Mouse (Mus musculus) spleen, adult 2 months (tissue): ENCODE data around the gene Rpn1. TPM values are rescaled to one million over a fixed set of nuclear protein-coding genes. Genes with fewer than 3 reads are reported as not detected.

Experiments
- DNase-seq, 2 experiments: peaks; one replicate each; pipeline versions ENCODE4 v3.0.0 to v3.0.0-alpha.2; 2012 to 2021; ENCODE audit warnings: low spot score in 2 of 2, low read depth in 1 of 2
- H3K27ac ChIP-seq: fragments of 200-500 bp; 2 replicates; pipeline ENCODE4 v1.5.1; 2012; ENCODE audit warnings: low read length, inconsistent platforms; ENCODE audit not compliant: insufficient read depth
- H3K27me3 ChIP-seq: fragments of 200-500 bp; 2 replicates; pipeline ENCODE4 v1.6.1; 2012; ENCODE audit warnings: mild to moderate bottlenecking, moderate library complexity, low read length, inconsistent platforms; ENCODE audit not compliant: control insufficient read depth, insufficient read depth
- H3K36me3 ChIP-seq: fragments of 200-500 bp; 2 replicates; pipeline ENCODE4 v1.6.1; 2012; ENCODE audit warnings: mild to moderate bottlenecking, low read length, inconsistent platforms; ENCODE audit not compliant: control insufficient read depth, insufficient read depth
- H3K4me1 ChIP-seq: fragments of 200-500 bp; 2 replicates; pipeline ENCODE4 v1.6.1; 2011; ENCODE audit warnings: inconsistent platforms; ENCODE audit not compliant: control insufficient read depth, insufficient read depth, insufficient read length
- H3K4me3 ChIP-seq: fragments of 200-500 bp; 2 replicates; pipeline ENCODE4 v1.5.1; 2011; ENCODE audit warnings: mild to moderate bottlenecking, inconsistent platforms; ENCODE audit not compliant: insufficient read depth, insufficient read length; ENCODE audit errors: extremely low read depth
- CTCF ChIP-seq: fragments of 200-500 bp; IDR thresholded peaks from 2 replicates; pipeline ENCODE4 v1.5.1; 2011; ENCODE audit warnings: mild to moderate bottlenecking, inconsistent platforms; ENCODE audit not compliant: insufficient read depth, insufficient read length, insufficient replicate concordance; ENCODE audit errors: extremely low read depth
- POLR2A ChIP-seq: fragments of 200-500 bp; IDR thresholded peaks from 2 replicates; pipeline ENCODE4 v1.6.1; 2011; ENCODE audit warnings: low read depth, low read length, inconsistent platforms
- WGBS: fragments of 180-500 bp; shearing (Covaris S2); methylation state at CpG from one replicate; pipeline ENCODE4 v1.1.7; 2018; 5-methylcytosine and 5-hydroxymethylcytosine counted together
- polyA plus RNA-seq: library from polyadenylated mRNA; depleted of rRNA; stranded (reverse); fragments of >200 nt; gene quantifications from 2 replicates; pipeline ENCODE4 v1.2.3, GENCODE M21; 2012; rRNA removed

Rpn1 gene
- polyA plus RNA-seq, 1 experiment: 94.1 TPM

DNA sequence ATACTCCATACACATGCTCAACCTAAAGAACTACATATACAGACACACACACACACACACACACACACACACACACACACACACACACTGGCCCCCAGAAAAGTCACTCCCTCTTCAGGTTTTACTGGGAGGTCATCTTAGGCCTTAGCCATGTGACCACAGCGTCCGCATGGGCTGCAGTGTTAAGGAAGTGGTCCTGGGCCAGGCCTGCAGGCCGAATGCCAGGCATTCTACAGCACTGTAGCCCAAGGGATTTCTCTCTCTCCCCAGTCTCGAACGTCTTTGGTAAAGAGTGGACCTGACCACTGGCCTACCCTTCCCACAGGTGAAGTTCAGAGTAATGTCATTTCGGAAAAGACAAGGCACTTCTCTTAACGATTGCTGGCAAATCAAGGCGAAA is 62.3 kb downstream of the Rpn1 start:
- WGBS: 86% methylated on average over 8 of the region's 8 CpGs
- Histone ChIP-seq H3K36me3 (no peaks in the 10 kb centered on the region), H3K4me3 (no peak overlapping the region), H3K4me1 (no peaks in the 10 kb centered on the region), H3K27ac (no peak overlapping the region), H3K27me3 (no peaks in the 10 kb centered on the region)
- no peak for DNase-seq
- TF ChIP-seq CTCF (no peak), POLR2A (no peak)

GRCm38 (mm10) chr6:88147411-88148003 is 63.2 kb downstream of the Rpn1 start:
- Histone ChIP-seq H3K4me3 (no peak overlapping the region), H3K36me3 (no peaks in the 10 kb centered on the region), H3K27ac (peak overlapping the region; percentile 8; the same call in 1 of the 2 replicates), H3K27me3 (no peaks in the 10 kb centered on the region), H3K4me1 (no peaks in the 10 kb centered on the region)
- TF ChIP-seq CTCF (no peak), POLR2A (no peak)
- no peak for DNase-seq
- WGBS: 33% methylated on average over 16 of the region's 16 CpGs

DNA sequence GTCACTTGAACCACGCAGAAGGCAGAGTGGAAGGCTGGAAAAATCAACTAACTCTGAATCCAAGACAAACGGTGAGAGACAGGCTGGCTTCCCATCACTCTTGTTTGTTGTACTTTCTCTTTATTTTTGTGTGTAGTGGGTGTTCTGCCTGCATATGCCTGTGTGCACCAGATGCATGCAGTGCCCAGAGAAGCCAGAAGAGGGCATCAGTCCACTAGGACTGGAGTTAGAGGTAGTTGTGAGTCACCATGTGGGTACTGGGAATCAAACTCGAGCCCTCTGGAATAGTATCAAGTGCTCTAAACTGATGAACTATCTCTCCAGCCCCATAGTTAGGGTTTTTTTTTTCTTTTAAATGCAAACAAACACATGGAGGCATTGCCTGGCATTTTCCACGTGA is 67.1 kb downstream of the Rpn1 start:
- no peak for DNase-seq
- no peak for TF ChIP-seq POLR2A
- Histone ChIP-seq H3K27me3 (no peaks in the 10 kb centered on the region), H3K4me1 (no peaks in the 10 kb centered on the region), H3K36me3 (no peaks in the 10 kb centered on the region), H3K4me3 (no peak overlapping the region), H3K27ac (no peak overlapping the region)
- WGBS: 89% methylated on average over 4 of the region's 4 CpGs

GRCm38 (mm10) chr6:88152127-88152705 is 67.9 kb downstream of the Rpn1 start:
- Histone ChIP-seq H3K4me3 (no peak overlapping the region), H3K4me1 (no peaks in the 10 kb centered on the region), H3K36me3 (no peaks in the 10 kb centered on the region), H3K27me3 (no peaks in the 10 kb centered on the region), H3K27ac (no peak overlapping the region)
- no peak for DNase-seq
- 71% methylated on average over 14 of the region's 14 CpGs for WGBS
- TF ChIP-seq CTCF: no peak
- no peak for TF ChIP-seq POLR2A

DNA sequence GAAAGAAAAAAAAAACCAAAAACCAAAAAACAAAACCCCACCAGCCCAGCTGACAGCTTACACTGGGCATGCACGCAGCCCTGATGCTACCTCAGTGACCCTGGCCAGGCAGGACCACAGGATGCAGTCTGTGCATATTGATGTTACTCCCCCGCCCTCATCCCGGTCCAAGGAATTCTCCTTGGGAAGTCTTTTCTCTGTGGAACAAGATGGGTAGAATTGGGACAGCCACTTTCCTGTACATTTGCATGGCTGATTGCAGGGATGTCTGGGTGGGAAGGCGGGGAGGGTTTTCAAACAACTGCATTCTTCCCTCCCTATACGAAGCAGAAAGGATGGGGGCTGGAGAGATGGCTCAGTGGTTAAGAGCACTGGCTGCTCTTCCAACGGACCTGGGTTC is 68.7 kb downstream of the Rpn1 start:
- Histone ChIP-seq H3K4me1 (no peaks in the 10 kb centered on the region), H3K4me3 (no peak overlapping the region), H3K27ac (no peak overlapping the region), H3K27me3 (no peaks in the 10 kb centered on the region), H3K36me3 (no peaks in the 10 kb centered on the region)
- DNase-seq: no peak
- no peak for TF ChIP-seq CTCF
- no peak for TF ChIP-seq POLR2A
- WGBS: 84% methylated on average over 6 of the region's 6 CpGs

Other genes starting within 250 kb of the Rpn1 start
- 0.73 and 1.3 TPM in 2 replicates for gene Gm45140, start 248.7 kb upstream of the Rpn1 start, polyA plus RNA-seq
- gene Isy1, start 245.7 kb upstream of the Rpn1 start, polyA plus RNA-seq: 17.8 and 31.4 TPM in 2 replicates
- 123 and 129 TPM in 2 replicates for gene Cnbp, start 233.4 kb upstream of the Rpn1 start, polyA plus RNA-seq
- 35.5 and 37.3 TPM in 2 replicates for gene Copg1, start 196.7 kb upstream of the Rpn1 start, polyA plus RNA-seq
- gene Hmces, start 170.5 kb upstream of the Rpn1 start, polyA plus RNA-seq: 16.3 and 19.1 TPM in 2 replicates
- gene H1fx, start 102.8 kb upstream of the Rpn1 start, polyA plus RNA-seq: 1.5 and 2.6 TPM in 2 replicates
- 76.4 TPM in 2 replicates for gene Rab7, start 39.2 kb upstream of the Rpn1 start, polyA plus RNA-seq
- gene Gata2, start 109.4 kb downstream of the Rpn1 start, polyA plus RNA-seq: 13.1 and 13.2 TPM in 2 replicates
- not detected in 2 replicates for gene Dnajb8, start 137.8 kb downstream of the Rpn1 start, polyA plus RNA-seq